Mouse (Mus musculus) adrenal gland, postnatal 4 days (tissue): ENCODE data around the gene Slc30a1. TPM values are rescaled to one million over a fixed set of nuclear protein-coding genes. Genes with fewer than 3 reads are reported as not detected.

Experiments used
- DNase-seq, 2 experiments: peaks; one replicate each; pipeline ENCODE4 v3.0.0; 2021 to 2022; ENCODE audit warnings: low spot score in 2 of 2, mixed read lengths in 2 of 2
- total RNA-seq, 2 experiments: library from RNA; stranded (reverse); gene quantifications; 2 replicates each; pipeline ENCODE4 v1.2.3; 2021

The Slc30a1 gene
- total RNA-seq, 2 experiments from 2014 or later = 21.9 to 24.3 TPM

DNA sequence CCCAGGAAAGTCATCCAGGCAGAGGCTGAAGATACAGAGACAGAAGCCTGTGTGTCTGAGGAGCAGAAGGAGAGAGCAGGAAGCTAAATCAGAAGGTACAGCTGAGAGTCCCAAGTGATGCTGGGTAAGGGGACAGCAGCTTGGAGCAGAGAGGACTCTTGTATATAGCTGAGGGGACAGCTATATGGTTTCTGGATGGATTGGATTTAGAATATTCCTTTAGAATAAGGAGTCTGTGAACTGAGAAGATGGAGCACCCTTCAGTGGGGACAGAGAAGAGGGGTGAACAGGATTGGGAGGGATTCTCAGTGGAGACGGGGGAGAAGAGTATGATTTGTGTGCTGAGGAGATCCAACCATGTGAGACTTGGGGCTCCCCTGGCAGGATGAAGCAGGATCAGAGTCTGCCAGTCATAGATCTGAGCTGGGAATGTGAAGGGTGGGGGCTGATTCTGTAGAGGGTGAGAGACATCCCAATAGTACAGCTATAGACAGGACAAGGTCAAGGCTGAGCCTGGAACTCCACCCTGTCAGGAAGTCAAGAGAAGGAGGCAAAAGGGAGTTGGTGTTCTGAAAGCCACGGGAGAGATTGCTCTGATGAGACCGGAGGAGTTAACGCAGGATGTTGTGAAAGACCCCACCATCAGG is 26.5 kb downstream of the Slc30a1 start:
- no peak for DNase-seq

DNA sequence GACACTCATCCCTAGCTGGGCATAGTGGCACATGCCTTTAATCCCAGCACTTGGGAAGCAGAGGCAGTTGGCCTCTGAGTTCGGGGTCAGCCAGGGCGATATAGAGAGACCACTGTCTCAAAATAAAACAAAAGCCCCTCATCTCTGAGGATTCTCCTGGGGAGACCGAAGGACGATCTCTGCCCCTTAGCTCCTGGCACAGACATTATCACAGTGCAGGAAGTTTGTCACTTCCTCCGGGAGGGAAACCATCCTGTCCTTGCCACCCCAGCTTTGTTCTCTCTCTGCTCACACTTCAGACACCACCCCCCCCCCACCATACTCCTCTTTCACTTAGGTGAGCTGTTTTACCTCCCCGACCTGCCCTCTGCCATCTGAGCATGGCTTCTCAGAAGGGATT is 37.1 kb downstream of the Slc30a1 start:
- no peak for DNase-seq

DNA sequence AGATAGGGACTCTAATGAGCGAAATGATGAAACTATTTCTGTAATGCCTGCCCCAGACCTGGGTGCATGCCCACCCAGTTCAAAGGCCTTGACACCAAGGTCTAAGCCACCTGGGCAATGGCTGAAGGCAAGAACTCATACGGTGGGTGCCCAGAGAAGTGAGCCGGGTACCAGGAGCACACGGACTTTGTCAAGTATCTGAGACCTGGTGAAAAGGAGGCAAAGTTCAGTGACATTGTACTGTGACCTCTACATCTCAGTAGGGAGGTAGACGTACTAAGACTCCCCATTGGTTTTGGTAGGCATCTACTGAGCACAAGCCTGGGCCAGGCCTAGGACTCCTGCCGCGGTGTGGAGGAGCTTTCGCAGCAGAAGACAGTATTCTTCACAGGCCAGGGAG is 38.8 kb downstream of the Slc30a1 start:
- no peak for DNase-seq

DNA sequence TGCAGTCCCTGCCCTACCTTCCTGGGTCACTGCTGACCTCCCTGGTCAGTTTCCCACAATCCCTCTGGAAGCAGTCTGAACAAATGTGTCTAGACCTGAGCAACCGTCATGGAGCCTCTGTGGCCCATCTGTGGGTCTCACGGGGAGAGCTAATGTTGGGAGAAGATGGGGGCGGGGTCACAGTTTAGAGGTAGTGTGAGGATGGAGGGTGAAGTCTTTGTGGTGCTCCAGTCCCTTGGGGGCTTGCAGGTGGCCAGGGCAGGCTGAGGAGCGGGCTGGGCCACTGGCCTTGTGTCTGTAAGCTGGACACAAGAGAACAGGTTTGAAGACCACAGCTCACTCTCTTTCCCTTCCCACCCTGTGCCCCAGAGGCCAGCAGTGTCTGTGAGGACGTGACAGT is 39.2 kb downstream of the Slc30a1 start:
- no peak for DNase-seq

DNA sequence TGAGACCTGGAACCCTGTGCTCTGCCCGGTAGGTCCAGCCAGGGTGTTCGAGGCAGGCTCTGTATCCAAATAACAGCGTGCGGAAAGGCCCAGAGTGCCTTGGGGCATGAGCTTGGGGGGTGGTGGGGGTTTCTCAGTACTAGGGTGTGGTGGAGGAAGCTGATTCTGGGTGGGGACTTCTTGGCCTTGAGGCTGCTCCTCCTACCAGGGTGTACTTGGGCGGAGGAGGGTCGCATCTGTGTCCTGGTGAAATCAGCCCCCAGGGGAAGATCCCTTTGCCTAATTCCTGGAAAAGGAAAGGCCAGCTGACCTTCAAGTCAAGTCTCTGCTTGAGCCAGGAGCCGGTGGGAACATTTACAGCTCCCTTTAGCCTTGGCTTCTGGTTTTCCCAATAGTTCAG is 39.7 kb downstream of the Slc30a1 start:
- no peak for DNase-seq

DNA sequence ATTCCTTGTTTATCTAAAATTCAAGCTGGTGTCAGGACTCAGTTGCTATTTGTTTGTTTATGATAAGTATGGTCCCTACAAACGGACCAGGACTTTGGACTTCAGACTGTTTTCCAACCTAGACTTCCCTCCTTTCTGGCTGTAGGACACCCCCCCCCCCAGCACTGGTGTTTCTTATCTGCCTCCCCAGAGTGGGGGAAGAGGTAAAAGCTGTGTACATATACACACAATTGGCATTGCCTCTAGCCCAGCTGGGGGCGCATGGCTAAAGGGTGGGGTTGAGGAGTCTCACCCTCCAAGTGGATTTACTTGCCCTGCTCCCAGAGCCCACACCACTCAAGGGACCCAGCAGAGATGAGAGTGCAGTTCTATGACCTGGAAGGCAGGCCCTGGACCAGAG is 40.3 kb downstream of the Slc30a1 start:
- DNase-seq = no peak

DNA sequence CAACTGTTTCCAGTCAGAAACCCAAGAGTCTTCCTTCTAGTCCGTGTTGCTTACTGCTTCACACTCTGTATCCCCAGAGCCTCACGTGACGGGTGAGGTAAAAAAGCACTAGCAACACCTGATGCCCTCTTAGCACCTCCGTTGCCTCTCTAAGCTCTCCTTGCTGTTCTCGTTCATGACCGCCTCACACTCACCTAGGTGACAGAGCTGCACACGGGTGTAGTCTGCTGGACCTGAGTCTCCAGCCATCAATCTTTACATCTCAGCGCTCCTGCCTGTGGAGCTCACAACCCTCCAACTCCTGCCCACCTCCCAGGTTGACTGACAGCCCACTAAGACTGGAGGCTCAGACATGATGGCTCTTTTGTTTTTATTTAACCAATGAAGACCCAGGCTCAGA is 41.2 kb downstream of the Slc30a1 start:
- no peak for DNase-seq

DNA sequence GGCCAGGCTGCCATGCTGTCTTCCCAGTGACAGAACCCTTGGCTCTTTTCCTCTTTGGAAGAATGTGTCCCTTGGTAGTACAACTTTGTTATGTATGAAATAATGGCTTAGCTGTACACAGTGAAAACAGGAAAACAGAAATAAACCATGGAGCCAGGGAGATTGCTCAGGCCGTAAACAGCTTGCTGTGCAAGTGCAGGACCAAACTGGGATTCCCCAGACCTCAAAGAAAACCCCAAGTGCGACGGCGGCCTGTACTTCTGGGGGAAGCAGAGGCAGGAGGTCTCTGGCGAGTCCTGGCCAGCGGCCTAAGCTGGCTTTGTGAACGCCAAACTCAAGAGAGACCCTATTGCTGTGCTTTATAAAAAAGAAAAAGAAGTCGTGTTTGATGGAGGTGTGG is 42.0 kb downstream of the Slc30a1 start:
- DNase-seq = no peak

DNA sequence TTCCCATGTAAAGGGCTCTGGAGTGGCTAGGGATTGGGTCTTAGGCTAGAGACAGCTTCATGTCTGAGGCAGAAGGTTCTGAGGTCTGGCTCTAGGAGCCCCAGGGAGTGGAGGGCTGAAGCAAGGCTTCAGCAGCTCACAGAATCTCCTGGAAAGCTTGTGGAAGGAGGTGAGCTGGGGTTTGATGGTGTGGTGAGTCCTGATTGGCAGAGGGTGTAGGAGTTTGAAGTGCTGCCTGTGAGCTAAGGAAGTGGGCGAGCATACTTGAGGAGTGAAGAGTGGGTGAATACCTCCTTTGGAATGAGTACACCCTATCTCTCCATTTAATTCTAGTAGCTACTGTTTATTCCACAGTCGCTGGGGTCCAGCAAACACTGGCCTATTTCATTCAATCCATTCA is 44.0 kb downstream of the Slc30a1 start:
- DNase-seq = no peak

DNA sequence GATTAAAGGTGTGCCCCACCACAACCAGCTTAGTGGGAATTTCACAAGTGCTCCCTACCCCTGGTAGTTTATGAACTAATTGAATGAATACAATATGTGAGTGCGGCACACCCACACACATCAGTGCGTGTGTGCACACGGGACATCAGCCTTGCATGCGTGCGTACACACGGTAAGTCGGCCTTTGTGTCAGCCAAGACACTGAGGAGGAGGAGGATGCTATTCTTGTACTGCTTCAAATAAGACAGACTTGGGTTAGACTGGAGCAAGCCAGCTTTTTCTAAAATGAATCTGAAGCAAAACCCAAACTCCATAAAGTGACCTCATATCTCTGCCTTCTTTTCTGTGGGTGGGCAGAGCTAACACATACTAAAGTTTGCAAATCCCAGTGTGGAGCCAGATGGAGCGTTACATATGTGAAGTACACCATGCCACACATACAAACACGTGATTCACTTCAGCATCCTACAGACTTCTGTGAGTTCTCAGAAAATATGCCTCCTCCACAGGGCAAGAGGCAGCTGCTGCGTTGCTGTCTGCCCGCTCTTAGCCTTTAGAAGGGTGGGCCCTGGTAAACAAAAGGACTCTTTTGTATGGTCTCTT is 46.3 kb downstream of the Slc30a1 start:
- no peak for DNase-seq

DNA sequence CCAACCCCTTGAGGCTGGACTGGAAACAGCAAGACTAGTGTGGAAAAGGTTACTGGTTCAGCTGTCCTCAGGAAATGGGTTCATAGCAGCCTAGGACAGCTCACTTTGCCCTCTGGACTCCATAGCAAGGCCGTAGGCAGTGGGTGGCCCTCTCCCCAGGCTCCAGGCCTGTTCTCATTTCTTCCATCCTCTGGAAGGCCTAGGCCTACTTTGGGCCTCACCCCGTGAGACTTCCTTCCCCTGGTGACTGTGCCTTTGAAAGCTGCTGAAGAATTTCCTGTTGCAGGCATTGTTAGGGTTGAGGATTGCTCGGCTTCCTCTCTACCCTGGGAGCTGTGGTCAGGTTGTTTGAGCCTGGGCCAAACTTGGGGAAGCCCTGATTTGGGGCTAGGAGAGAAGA is 48.5 kb downstream of the Slc30a1 start:
- DNase-seq = no peak

DNA sequence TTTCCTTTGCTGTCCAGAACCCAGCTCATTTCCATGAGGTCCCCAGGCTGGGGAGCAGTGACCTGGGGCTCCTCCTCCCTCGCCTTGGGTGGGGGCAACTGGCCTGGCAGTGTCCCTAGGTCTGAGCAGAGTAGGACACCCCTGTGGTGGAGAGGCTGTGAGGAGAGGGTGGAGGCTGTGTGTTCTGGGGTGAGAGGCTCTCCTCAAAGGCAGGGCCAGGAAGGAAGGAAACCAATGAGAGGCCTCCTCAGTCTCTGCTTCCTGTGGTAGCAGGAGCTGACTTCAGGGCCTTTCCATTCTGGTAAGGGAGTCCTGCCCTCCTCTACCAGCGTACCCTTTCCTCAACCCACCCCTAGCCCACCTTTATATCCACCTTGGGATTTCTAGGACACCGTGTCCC is 49.7 kb downstream of the Slc30a1 start:
- no peak for DNase-seq

DNA sequence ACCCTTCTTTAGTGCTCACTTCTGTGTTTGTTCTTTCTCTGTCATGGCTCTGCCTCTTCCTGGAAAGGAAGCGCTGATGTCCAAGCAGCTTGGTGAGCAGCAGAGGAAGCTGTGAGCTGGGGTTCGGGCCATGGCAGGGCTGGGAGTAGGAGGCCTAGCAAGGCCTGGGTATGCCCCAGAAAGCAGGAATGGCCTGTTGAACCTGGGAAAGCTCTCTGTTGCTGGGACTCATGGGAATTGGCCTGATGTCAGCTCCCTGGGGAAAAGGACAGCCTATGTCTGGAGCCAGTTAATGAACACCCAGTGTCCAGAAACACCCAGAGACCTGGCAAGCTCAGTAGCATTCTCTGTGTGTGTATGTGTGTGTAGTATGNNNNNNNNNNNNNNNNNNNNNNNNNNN is 50.3 kb downstream of the Slc30a1 start:
- DNase-seq = no peak

DNA sequence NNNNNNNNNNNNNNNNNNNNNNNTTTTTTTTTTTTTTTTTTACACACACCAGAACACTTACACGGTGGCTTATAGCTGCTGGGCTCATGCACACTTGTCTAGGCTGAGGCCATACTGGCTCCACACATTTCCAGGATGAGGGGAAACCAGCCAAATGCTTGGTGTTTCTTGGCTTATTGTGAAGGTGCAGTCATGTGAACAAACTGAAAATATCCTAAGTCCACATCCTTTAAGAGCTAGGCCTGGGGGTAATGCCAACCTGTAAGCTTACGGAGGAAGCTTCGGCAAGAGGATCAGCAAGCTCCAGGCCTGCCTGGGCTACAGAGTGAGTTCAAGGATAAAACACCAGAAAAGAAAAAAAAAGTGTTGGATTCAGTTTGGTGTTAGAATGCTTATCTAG is 50.8 kb downstream of the Slc30a1 start:
- no peak for DNase-seq

DNA sequence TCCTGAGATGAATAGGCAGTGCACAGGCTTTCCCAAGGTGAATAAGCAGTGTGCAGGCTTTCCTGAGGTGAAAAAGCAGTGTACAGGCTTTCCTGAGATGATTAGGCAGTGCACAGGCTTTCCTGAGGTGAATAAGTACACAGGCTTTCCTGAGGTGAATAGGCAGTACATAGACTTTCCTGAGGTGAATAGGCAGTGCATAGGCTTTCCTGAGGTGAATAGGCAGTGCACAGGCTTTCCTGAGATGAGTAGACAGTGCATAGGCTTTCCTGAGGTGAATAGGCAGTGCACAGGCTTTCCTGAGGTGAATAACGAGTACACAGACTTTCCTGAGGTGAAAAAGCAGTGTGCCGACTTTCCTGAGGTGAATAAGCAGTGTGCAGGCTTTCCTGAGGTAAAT is 54.4 kb downstream of the Slc30a1 start:
- DNase-seq = no peak

Other genes starting within 250 kb of the Slc30a1 start
- 10 to 100 TPM; 56.0 to 70.3 TPM for gene Lpgat1, start 188.9 kb upstream of the Slc30a1 start, total RNA-seq
- gene Nek2, start 85.3 kb upstream of the Slc30a1 start, total RNA-seq = 10 to 100 TPM; 19.0 to 20.4 TPM
- under 1 TPM; 0.45 to 0.56 TPM for gene Rd3, start 70.6 kb downstream of the Slc30a1 start, total RNA-seq
- gene Traf5, start 185.8 kb downstream of the Slc30a1 start, total RNA-seq = 10 to 100 TPM; 10.7 to 10.8 TPM
- gene Rcor3, start 231.3 kb downstream of the Slc30a1 start, total RNA-seq = 10 to 100 TPM; 50.1 to 50.4 TPM